In genomic region chr7:67477996-67478395, GRCm38 (mm10) we compare ENCODE assay signal across 11 mouse cellular contexts.
DNase-seq lines count a peak whose midpoint lies in the region; ATAC-seq and TF ChIP-seq lines count a peak whose summit lies in the region.
"Had no signal": no experiment of that assay in that cellular context is flagged by ENCODE, and none has a peak within 500 bp of the region (broad histone marks: within the 10 kb centered on the region; RNA-seq: fewer than 3 reads in every experiment).

No protein-coding gene starts in this region.

- H3K4me3 ChIP-seq in gastrocnemius, adult 2 months, result no peak overlapping the region
- no peak overlapping the region for H3K4me3 ChIP-seq in embryonic facial prominence, embryonic 15.5 days (replicated peaks)
- H3K4me3 ChIP-seq in intestine, postnatal 0 days (ENCODE audit: low read depth, low read length), result no peak overlapping the region
- H3K4me3 ChIP-seq in lung, postnatal 0 days (ENCODE audit: low read depth, low read length), result no peak overlapping the region
- H3K4me3 ChIP-seq: layer of hippocampus, adult 2 months had no signal

- peaks cover 15% of the 10 kb centered on the region for H3K4me1 ChIP-seq in embryonic facial prominence, embryonic 15.5 days
- H3K4me1 ChIP-seq in intestine, postnatal 0 days (replicated peaks; ENCODE audit: control insufficient read depth, insufficient read depth, low read length), result peaks cover 3% of the 10 kb centered on the region; the same call in 1 of the 2 replicates
- H3K4me1 ChIP-seq in lung, postnatal 0 days (ENCODE audit: insufficient read depth, low read depth, low read length), result peaks cover 12% of the 10 kb centered on the region; the same call in 1 of the 2 replicates

- H3K4me2 ChIP-seq in embryonic facial prominence, embryonic 15.5 days (replicated peaks), result no peak overlapping the region
- no peak overlapping the region for H3K4me2 ChIP-seq in intestine, postnatal 0 days (replicated peaks; ENCODE audit: low read depth)
- H3K4me2 ChIP-seq in lung, postnatal 0 days (replicated peaks; ENCODE audit: low read depth, low read length), result no peak overlapping the region
- H3K4me2 ChIP-seq: liver, embryonic 11.5 days had no signal

- no peaks in the 10 kb centered on the region; the same call in 1 of the 2 replicates for H3K27me3 ChIP-seq in embryonic facial prominence, embryonic 15.5 days
- no peaks in the 10 kb centered on the region for H3K27me3 ChIP-seq in intestine, postnatal 0 days (replicated peaks; ENCODE audit: control insufficient read depth, insufficient read depth, low read length)
- H3K27me3 ChIP-seq in lung, postnatal 0 days (replicated peaks; ENCODE audit: insufficient read depth, low read length), result no peaks in the 10 kb centered on the region

- DNase-seq in gastrocnemius, adult 2 months, result peak; percentile 13
- DNase-seq in gastrocnemius, postnatal 25 days, result no peak
- peak; percentile 29 for DNase-seq in right cerebral cortex, postnatal 14 days
- DNase-seq in embryo, embryonic 10.5 days (ENCODE audit: low spot score), result no peak
- no peak for DNase-seq in lung, postnatal 0 days (ENCODE audit: low spot score)
- no peak for DNase-seq in lung, postnatal 14 days
- DNase-seq: cerebellum, adult 18-20 months had no signal

- 41% methylated on average over 8 of the region's 10 CpGs for WGBS in embryonic facial prominence, embryonic 15.5 days
- 44% methylated on average over 8 of the region's 10 CpGs for WGBS in intestine, postnatal 0 days
- 68% methylated on average over 9 of the region's 10 CpGs for WGBS in lung, postnatal 0 days

- intact Hi-C loops in gastrocnemius, adult 2 months (cut with DNase I), result no loop called here

- TF ChIP-seq EP300 in lung, postnatal 0 days (IDR thresholded peaks at IDR 0.05), result no peak

- no peak overlapping the region for H3K9ac ChIP-seq in embryonic facial prominence, embryonic 15.5 days
- no peak overlapping the region for H3K9ac ChIP-seq in intestine, postnatal 0 days (ENCODE audit: low read depth, low read length)
- H3K9ac ChIP-seq in lung, postnatal 0 days (replicated peaks; ENCODE audit: low read depth), result no peak overlapping the region

- no peak for TF ChIP-seq CTCF in gastrocnemius, adult 2 months (IDR thresholded peaks at IDR 0.05)
- no peak for TF ChIP-seq CTCF in intestine, postnatal 0 days (IDR thresholded peaks at IDR 0.05; ENCODE audit: low read depth)
- TF ChIP-seq CTCF in lung, postnatal 0 days (IDR thresholded peaks at IDR 0.05), result no peak

- H3K9me3 ChIP-seq in embryonic facial prominence, embryonic 15.5 days (replicated peaks), result no peaks in the 10 kb centered on the region
- H3K9me3 ChIP-seq in intestine, postnatal 0 days (ENCODE audit: control insufficient read depth), result no peaks in the 10 kb centered on the region
- no peaks in the 10 kb centered on the region for H3K9me3 ChIP-seq in lung, postnatal 0 days (ENCODE audit: low read length)

- H3K27ac ChIP-seq in gastrocnemius, adult 2 months, result no peak overlapping the region
- H3K27ac ChIP-seq in embryonic facial prominence, embryonic 15.5 days (replicated peaks), result no peak overlapping the region
- H3K27ac ChIP-seq in intestine, postnatal 0 days (ENCODE audit: low read depth, low read length), result no peak overlapping the region
- no peak overlapping the region for H3K27ac ChIP-seq in lung, postnatal 0 days (ENCODE audit: low read length)
- H3K27ac ChIP-seq: layer of hippocampus, adult 2 months had no signal

- no peaks in the 10 kb centered on the region for H3K36me3 ChIP-seq in embryonic facial prominence, embryonic 15.5 days
- no peaks in the 10 kb centered on the region for H3K36me3 ChIP-seq in intestine, postnatal 0 days (ENCODE audit: control insufficient read depth, insufficient read depth)
- H3K36me3 ChIP-seq in lung, postnatal 0 days (ENCODE audit: insufficient read depth, low read length), result no peaks in the 10 kb centered on the region

- ATAC-seq in embryonic facial prominence, embryonic 15.5 days (ENCODE audit: insufficient number of reproducible peaks, low FRiP score, low TSS enrichment, low read depth), result peak; percentile 52; the same call in 1 of the 2 replicates
- peak; percentile 60 for ATAC-seq in intestine, postnatal 0 days
- no peak for ATAC-seq in lung, postnatal 0 days

Comparison
In these comparisons a context has a peak if more than half of its experiments do, and no peak if none do; other contexts are left out.
1. DNase-seq: peak in gastrocnemius, adult 2 months (single experiment) and right cerebral cortex, postnatal 14 days (single experiment); none in gastrocnemius, postnatal 25 days (single experiment), embryo, embryonic 10.5 days (single experiment), lung, postnatal 0 days (single experiment) and lung, postnatal 14 days (single experiment).